ENCODE assay signal across 8 mouse cellular contexts in the genomic region with DNA sequence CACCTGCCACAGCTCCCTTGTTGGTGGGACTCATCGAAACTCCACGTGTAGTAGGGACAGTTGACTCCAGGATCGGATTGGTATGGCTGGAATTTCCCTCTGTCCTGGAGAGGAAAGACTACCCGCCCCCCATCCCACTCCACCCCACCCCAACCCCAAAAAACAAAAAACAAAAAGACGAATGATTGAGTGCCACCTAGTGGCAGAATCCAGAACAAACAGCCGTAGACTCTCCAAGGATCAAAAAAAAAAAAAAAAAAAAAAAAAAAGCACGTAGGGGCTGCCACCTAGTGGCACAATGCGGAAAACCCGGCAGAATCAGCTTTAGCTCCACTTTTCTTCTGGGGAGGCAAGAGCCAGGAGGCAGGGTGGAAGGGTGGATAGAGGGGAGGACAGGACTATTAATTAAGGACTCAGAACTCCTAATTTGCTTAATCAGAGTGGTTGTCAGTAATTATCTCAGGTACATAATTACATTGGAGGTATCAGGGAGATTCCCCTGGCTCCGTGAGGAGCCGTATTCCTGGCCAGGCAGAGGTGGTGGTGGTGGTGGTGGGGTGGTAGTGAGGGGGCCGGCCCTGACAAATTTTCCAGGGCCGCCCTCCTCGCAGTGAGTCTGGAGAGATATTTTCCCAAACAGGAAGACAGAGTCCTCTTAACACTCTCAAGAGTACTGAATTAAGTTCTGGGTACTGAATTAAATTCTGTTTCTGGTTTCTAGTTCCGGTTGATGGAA.
DNase-seq lines count a peak whose midpoint lies in the region; ATAC-seq lines count a peak whose summit lies in the region.

No protein-coding gene starts in this region.

- H3K4me2 ChIP-seq in forebrain, embryonic 15.5 days (replicated peaks), result peak overlapping the region; percentile 46
- peak overlapping the region; percentile 54 for H3K4me2 ChIP-seq in hindbrain, embryonic 14.5 days (replicated peaks)

- peak overlapping the region; percentile 24 for H3K4me3 ChIP-seq in forebrain, embryonic 15.5 days
- H3K4me3 ChIP-seq in hindbrain, embryonic 14.5 days (replicated peaks; ENCODE audit: low read length), result peak overlapping the region; percentile 26

- H3K36me3 ChIP-seq in forebrain, embryonic 15.5 days, result no peaks in the 10 kb centered on the region
- H3K36me3 ChIP-seq in hindbrain, embryonic 14.5 days (replicated peaks; ENCODE audit: control insufficient read depth, insufficient read depth), result no peaks in the 10 kb centered on the region

- H3K27ac ChIP-seq in forebrain, embryonic 15.5 days (replicated peaks), result no peak overlapping the region
- H3K27ac ChIP-seq in hindbrain, embryonic 14.5 days, result no peak overlapping the region

- peaks cover 12% of the 10 kb centered on the region for H3K4me1 ChIP-seq in forebrain, embryonic 15.5 days
- no peaks in the 10 kb centered on the region for H3K4me1 ChIP-seq in hindbrain, embryonic 14.5 days (replicated peaks; ENCODE audit: control insufficient read depth, insufficient read depth, low read length)

- peak; percentile 69 for ATAC-seq in forebrain, embryonic 15.5 days (replicated peaks)
- peak; percentile 52; the same call in 1 of the 2 replicates for ATAC-seq in hindbrain, embryonic 14.5 days (ENCODE audit: low FRiP score)
- peak; percentile 91 for ATAC-seq in megakaryocyte-erythroid progenitor cell, adult 5-6 weeks (replicated peaks; ENCODE audit: low FRiP score, low TSS enrichment, poor library complexity, severe bottlenecking)

- H3K9me3 ChIP-seq in forebrain, embryonic 15.5 days, result no peaks in the 10 kb centered on the region
- no peaks in the 10 kb centered on the region for H3K9me3 ChIP-seq in hindbrain, embryonic 14.5 days (ENCODE audit: control insufficient read depth, low read length)

- H3K9ac ChIP-seq in forebrain, embryonic 15.5 days (replicated peaks), result no peak overlapping the region; the same call in 1 of the 2 replicates
- H3K9ac ChIP-seq in hindbrain, embryonic 14.5 days, result peak overlapping the region; percentile 42; the same call in 1 of the 2 replicates

- DNase-seq in adrenal gland, adult 18-20 months (ENCODE audit: low spot score in 2 of 2), result peak; percentile 38 to 45
- no peak for DNase-seq in adrenal gland, adult 8-10 months
- DNase-seq in c-Kit-positive CD71-positive TER-119-positive erythroid progenitor cells, embryonic 14.5 days (ENCODE audit: low spot score), result peak; percentile 59
- peak; percentile 88 for DNase-seq in hindbrain, embryonic 14.5 days (ENCODE audit: low spot score)
- peak; percentile 47 to 71 for DNase-seq in left cerebral cortex, postnatal 14 days (ENCODE audit: low spot score in 2 of 2)
- DNase-seq in right cerebral cortex, postnatal 4 days, result peak; percentile 68

- intact Hi-C loops in left cerebral cortex, postnatal 14 days (cut with DNase I), result loop anchor here (2.0 to 5.0 kb wide), 2 partner anchors 78 to 151 kb away; no protein-coding TSS in a partner anchor

- WGBS in forebrain, embryonic 15.5 days, result 25% methylated on average over 15 of the region's 15 CpGs
- WGBS in hindbrain, embryonic 14.5 days, result 27% methylated on average over 15 of the region's 15 CpGs

- no peaks in the 10 kb centered on the region for H3K27me3 ChIP-seq in forebrain, embryonic 15.5 days
- H3K27me3 ChIP-seq in hindbrain, embryonic 14.5 days (ENCODE audit: control insufficient read depth, insufficient read depth, low read length), result no peaks in the 10 kb centered on the region
